Mouse (Mus musculus) CH12.LX (cell line): ENCODE results near the gene Ifnar1.

Experiments used
- MAFK ChIP-seq: IDR thresholded peaks from 2 replicates; pipeline ENCODE4 v1.6.1; 2011; ENCODE audit warnings: low read length, improper control_type of control experiment; ENCODE audit not compliant: insufficient replicate concordance
- RCOR1 ChIP-seq: conservative IDR thresholded peaks from 2 replicates; pipeline ENCODE4 v1.6.1; 2012; ENCODE audit warnings: low read depth, mild to moderate bottlenecking, inconsistent platforms, low read length, improper control_type of control experiment

DNA sequence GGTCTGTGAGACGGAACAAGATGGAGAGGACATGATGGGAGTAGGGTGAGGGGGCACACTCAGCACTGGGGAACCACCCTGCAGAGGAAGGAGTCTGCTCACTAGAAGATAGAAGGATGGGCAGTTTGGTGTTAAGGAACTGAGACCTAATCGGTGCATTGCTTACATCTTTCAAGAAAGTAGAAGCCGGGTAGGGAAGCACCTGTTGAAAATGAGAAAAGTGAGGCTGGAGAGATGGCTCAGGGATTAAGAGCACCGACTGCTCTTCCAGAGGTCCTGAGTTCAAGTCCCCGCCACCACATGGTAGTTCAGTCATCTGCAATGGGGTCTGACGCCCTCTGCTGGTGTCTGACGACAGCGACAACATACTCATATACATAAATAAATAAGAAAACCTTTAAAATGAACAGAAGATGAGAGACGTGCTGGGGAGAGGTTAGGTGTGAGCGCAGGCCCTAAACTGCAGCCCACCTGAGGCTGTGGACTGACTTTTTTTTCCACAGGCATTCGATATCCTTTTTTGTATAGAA, 25.1 kb upstream of the Ifnar1 start:
- TF ChIP-seq MAFK: 0 out of 2 replicates have a peak, but pooled peaks have one; percentile 7
- TF ChIP-seq RCOR1: no peak
